Mouse (Mus musculus): ENCODE data around the gene Dpp7. TPM values are rescaled to one million over a fixed set of nuclear protein-coding genes. Genes with fewer than 3 reads are reported as not detected.

Gene Dpp7
- 13.1 and 14.8 TPM in 2 replicates for polyA plus RNA-seq (2015; fragmentation: Nextera tagmentation; extraction: Ambion mirVana)

DNA sequence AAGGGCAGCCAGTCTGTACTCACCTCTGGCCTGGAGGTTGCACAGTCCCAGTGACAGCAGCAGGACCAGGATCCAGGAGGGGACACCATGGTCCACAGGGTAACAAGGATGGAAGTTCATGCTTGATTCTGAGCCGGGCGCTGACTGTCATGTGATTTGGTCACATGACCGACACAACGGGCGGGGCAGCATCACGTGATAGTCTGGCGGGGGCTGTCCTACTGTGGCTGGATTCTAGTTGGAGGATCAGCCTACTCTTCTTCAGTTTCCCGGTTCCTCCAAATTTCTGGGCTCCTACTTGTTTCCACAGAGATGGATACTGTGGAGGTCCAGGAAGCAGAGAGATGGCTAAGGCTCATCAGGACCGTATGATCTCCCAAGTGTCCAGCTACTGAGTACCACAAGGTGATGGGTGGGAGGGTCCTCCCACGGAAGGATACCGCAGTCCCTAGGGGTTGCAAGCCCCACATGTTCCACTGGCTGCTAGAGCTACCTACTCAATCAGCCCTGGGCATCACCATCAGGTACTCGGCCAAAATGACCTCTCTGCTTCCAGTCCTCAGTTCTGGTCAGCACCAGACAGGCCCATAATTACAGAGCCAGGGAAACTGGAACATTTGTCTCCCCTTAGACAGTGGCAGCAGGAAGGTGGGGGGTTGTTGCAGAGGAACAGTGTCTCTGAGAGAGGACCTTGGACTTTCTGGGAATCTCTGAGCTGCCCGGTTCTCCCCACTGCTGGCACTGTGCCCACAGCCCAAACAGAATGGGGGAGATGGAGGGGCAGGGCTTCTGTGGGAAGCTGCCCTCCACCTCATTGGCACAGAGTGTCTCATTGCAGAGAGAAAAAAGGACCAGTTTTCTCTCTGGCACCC lies at the start of gene Dpp7:
Gene Dpp7 (minus strand): TSS at position 152 of the 872 bp plus-strand sequence.

DNA sequence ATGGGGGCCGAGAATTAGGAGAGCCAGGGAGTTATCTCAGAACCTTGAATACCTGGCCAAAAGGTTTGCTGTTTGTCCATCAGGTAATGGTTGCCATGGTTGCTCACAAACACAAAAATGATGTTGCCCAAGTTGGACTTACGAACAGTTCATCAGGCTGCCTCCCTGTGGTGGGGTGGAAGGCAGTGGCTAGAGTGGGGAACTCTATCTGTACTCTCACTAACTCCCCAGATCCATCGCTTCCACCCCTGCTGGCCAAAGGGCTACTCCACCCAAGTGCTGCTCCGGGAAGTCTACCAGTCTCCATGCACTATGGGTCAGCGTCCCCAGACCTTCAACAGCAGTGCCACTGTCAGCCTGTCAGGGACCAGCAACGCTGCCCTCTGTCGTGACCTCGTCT lies 42.9 kb upstream of the Dpp7 start, which contains the start of gene Npdc1:
Gene Npdc1 (plus strand): TSS at position 301 of the 400 bp plus-strand sequence.

DNA sequence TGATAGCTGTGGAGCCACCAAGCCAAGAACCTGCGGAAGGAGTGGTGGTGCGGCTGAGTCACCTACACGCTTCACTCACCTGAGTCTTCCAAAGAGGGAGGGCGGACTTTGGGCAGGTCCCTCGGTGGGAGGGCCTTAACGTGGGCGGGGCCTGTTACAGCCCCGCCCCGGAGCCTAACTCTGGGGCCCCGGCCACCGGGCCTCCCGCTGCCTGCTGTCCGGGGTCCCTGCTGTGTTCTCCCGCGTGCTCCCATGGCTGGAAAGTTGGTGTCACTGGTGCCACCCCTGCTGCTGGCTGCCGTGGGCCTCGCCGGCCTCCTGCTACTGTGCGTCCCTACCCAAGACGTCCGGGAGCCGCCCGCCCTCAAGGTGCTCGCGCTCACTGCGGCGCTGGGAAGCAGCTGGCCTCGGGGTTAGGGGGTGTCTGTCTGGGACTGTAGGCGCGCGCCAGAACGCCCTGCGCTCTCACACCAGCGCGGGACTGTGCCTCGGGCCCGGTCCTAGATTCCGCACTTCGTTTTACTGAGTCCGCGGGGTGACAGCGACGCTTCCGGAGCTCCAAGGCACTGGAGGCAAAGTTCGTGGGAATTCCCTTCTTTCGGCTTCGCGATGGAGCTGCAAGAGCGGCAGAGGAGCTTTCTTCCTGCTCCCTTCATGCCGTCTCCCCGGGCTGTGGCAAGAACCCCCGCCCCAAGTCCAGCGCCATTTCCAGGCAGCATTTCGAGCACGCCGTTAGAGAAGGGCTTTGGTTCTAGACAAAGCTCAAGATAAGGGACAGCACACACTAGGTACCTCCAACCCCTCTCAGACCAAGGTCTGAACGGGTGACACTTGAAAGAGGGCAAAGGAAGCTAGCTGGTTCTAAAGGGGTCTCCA lies 39.8 kb upstream of the Dpp7 start, which contains the start of gene Entpd2:
Gene Entpd2 (plus strand): TSS at position 154 of the 876 bp plus-strand sequence.

DNA sequence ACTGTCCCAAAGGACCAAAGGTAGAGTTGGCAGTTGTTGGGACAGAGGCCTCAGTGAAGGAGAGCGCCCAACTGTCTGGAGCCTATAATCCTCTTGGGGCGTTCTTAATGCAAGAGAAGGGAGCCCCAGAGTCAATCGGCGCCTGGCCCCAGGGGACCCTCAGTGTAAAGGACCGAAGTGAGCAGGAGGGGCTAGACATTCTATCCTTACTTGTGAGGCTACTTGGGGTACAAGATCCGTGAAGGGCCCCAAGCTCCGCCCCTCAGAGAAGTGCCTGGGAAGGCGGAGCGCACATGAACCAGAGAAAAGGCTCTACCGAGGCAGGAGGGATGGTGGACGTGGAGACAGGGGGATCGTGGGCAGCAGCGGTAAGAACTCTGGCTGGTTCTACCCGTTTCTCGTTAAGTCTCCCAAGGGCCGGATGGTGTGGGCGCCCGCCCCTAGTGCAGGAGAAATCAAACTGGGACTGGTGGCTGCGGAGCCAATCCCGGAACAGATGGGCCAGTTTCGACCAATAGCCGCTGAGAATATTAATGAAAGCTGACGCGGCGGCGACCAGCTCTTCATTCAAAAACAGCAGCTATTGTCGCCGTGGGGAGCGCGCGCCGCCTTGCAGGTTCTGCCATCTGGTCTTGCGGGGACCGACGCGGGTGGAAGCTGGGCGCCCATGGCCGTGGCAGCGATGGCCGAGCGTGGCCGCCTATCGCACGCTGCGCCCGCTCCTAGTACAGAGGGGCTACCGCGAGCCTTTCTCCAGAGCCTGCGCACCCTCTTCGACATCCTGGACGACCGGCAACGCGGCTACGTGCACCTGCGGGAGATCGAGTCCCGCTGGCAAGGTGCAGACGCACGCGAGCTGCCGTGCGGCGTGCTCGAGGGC lies 15.8 kb upstream of the Dpp7 start, which contains the start of gene Sapcd2:
Gene Sapcd2 (plus strand): TSS at position 558 of the 880 bp plus-strand sequence.

DNA sequence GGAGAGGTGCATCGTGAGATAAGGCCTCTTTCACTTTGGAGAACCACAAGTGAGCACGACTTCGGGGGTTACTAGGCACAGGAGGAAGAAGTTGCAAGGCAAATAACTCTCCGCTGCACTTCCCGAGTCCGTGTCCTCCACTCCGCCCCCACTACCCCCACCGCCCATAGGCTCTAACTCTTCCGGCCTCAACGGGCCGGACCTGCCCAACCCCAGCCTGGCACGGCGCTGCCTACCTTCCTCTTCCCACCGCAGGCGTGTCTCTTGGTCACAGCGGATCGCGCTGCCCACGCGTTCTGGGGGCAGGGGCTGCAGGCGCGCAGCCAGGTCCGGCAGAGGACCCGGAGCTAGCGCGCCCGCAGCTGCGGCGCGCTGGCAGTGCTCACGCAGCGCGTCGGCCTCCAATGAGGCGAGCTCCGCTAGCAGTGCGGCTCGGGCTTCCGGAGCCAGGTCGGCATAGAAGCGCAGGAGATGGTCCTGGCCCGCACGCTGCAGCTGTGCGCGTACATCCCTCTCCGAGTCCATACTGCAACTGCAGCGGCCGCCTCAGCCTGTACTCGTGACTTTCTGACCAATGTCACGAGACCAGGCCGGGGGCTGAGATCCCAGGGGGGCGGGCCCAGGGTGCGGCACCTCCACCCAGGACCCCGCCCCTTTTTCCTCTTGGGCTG lies 9.1 kb upstream of the Dpp7 start, which contains the start of gene Uap1l1:
Gene Uap1l1 (minus strand): TSS at position 592 of the 671 bp plus-strand sequence.

DNA sequence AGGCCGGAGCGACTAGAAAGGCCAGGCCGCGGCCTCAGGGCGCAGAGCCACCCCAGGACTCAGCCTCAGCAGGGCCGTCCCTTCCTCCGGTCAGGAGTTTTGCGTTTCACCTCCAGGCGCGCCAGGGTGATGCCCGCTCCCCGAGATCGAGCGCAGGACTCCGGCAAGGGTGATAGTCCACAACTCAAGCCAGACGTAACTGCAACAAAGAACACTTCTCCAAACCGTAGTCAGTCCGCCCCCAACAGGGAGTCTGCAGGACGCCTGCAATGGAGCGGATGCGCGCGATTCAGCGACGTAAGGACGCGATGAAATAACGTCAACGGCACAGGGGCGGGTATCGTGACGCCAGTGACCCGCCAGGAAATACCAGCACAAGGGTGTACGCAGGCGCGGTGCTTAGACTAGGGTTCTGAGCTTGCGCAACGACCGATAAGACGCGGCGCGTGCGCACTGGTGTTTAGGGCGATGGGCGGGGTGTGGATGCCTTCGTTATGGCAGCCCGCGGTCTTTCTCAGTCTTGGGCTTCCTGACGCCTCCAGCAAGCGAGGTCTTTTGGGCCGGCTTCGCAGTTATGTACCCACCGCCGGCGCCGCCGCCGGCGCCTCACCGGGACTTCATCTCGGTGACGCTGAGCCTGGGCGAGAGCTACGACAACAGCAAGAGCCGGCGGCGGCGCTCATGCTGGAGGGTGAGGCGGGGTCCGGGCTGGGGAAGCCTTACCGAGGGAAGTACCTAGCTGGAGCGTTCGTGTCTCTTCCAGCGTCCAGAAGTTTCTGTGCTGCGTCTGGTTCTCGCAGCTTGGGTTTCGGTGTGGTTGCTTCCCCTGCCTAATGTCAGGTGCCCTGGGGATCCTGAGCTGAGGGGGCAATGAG lies 23.6 kb downstream of the Dpp7 start, which contains the start of gene Man1b1:
Gene Man1b1 (plus strand): TSS at position 53 of the 875 bp plus-strand sequence.

DNA sequence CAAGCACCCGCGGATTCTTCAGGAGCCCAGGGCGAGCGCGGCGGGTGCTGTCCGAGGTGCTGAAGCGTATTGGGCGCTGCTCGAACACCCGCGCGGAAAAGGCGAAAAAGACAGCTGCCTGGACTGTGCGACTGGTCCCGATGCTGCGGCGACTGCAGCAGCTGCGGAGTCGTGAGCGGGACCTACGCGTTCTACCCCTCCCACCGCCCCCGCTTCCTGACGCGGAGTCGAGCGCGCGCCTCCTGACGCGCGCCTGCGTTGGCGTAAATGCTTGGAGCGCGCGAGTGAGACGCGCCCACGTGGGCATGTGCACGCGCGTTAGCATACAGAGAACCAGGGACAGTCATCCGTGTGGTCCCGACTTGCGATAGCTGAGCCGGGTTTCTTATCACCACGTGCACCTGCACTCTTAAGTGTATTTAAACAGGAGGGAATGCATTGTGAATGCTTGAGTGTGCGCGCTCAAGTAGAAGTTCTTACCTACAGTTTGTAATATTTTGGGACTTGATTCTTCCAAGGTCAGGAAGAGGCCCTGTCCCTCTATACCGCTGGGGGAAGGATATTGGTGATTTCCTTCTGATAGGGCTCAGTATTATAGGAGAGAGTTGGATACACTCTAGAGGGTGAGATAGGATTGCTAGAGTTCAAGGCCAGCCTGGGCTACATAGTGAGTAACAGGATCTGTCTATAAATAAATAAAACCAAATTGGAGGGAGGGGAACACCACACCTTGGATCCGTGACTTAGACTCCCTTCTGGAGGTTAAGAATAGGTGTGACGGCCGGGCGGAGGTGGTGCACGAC lies 37.0 kb downstream of the Dpp7 start, which contains the start of gene Grin1:
Gene Grin1 (minus strand): TSS at position 217 of the 803 bp plus-strand sequence.

Other genes starting within 250 kb of the Dpp7 start
- 11.0 and 13.9 TPM in 2 replicates for gene Nrarp, start 175.6 kb downstream of the Dpp7 start, polyA plus RNA-seq (2015; fragmentation: Nextera tagmentation; extraction: Ambion mirVana)
- gene Tor4a, start 159.5 kb downstream of the Dpp7 start, polyA plus RNA-seq (2015; fragmentation: Nextera tagmentation; extraction: Ambion mirVana) = 11.9 and 14.0 TPM in 2 replicates
- gene Nelfb, start 144.9 kb downstream of the Dpp7 start, polyA plus RNA-seq (2015; fragmentation: Nextera tagmentation; extraction: Ambion mirVana) = 52.2 and 57.0 TPM in 2 replicates
- gene Stpg3, start 141.7 kb downstream of the Dpp7 start, polyA plus RNA-seq (2015; fragmentation: Nextera tagmentation; extraction: Ambion mirVana) = not detected in 2 replicates
- not detected in 2 replicates for gene Fam166a, start 137.6 kb downstream of the Dpp7 start, polyA plus RNA-seq (2015; fragmentation: Nextera tagmentation; extraction: Ambion mirVana)
- gene Tubb4b, start 131.7 kb downstream of the Dpp7 start, polyA plus RNA-seq (2015; fragmentation: Nextera tagmentation; extraction: Ambion mirVana) = 397 and 469 TPM in 2 replicates
- not detected in 2 replicates for gene Slc34a3, start 122.0 kb downstream of the Dpp7 start, polyA plus RNA-seq (2015; fragmentation: Nextera tagmentation; extraction: Ambion mirVana)
- gene Rnf224, start 119.6 kb downstream of the Dpp7 start, polyA plus RNA-seq (2015; fragmentation: Nextera tagmentation; extraction: Ambion mirVana) = 0.10 TPM in 1 of 2 replicates, not detected in the other
- 6.1 and 6.2 TPM in 2 replicates for gene Rnf208, start 114.1 kb downstream of the Dpp7 start, polyA plus RNA-seq (2015; fragmentation: Nextera tagmentation; extraction: Ambion mirVana)
- gene Cysrt1, start 113.9 kb downstream of the Dpp7 start, polyA plus RNA-seq (2015; fragmentation: Nextera tagmentation; extraction: Ambion mirVana) = 10.0 and 10.6 TPM in 2 replicates
- gene AL732309.1, start 109.5 kb downstream of the Dpp7 start, polyA plus RNA-seq (2015; fragmentation: Nextera tagmentation; extraction: Ambion mirVana) = 7.6 and 8.0 TPM in 2 replicates
- 35.6 and 37.6 TPM in 2 replicates for gene Tmem203, start 100.9 kb downstream of the Dpp7 start, polyA plus RNA-seq (2015; fragmentation: Nextera tagmentation; extraction: Ambion mirVana)
- 6.5 and 7.2 TPM in 2 replicates for gene Tprn, start 93.7 kb downstream of the Dpp7 start, polyA plus RNA-seq (2015; fragmentation: Nextera tagmentation; extraction: Ambion mirVana)
- gene Ssna1, start 83.9 kb downstream of the Dpp7 start, polyA plus RNA-seq (2015; fragmentation: Nextera tagmentation; extraction: Ambion mirVana) = 137 and 141 TPM in 2 replicates
- gene Anapc2, start 83.9 kb downstream of the Dpp7 start, polyA plus RNA-seq (2015; fragmentation: Nextera tagmentation; extraction: Ambion mirVana) = 88.7 and 91.4 TPM in 2 replicates
- gene Tmem210, start 68.2 kb downstream of the Dpp7 start, polyA plus RNA-seq (2015; fragmentation: Nextera tagmentation; extraction: Ambion mirVana) = not detected in 2 replicates
- 0.97 and 0.98 TPM in 2 replicates for gene Lrrc26, start 66.4 kb downstream of the Dpp7 start, polyA plus RNA-seq (2015; fragmentation: Nextera tagmentation; extraction: Ambion mirVana)
- gene Grin1, start 37.2 kb downstream of the Dpp7 start, polyA plus RNA-seq (2015; fragmentation: Nextera tagmentation; extraction: Ambion mirVana) = 2.3 and 3.2 TPM in 2 replicates
- 32.5 and 37.0 TPM in 2 replicates for gene Man1b1, start 24.0 kb downstream of the Dpp7 start, polyA plus RNA-seq (2015; fragmentation: Nextera tagmentation; extraction: Ambion mirVana)
- 34.1 and 37.0 TPM in 2 replicates for gene Uap1l1, start 9.3 kb upstream of the Dpp7 start, polyA plus RNA-seq (2015; fragmentation: Nextera tagmentation; extraction: Ambion mirVana)
- 5.6 and 5.9 TPM in 2 replicates for gene Sapcd2, start 16.0 kb upstream of the Dpp7 start, polyA plus RNA-seq (2015; fragmentation: Nextera tagmentation; extraction: Ambion mirVana)
- 38.2 and 39.1 TPM in 2 replicates for gene Entpd2, start 39.5 kb upstream of the Dpp7 start, polyA plus RNA-seq (2015; fragmentation: Nextera tagmentation; extraction: Ambion mirVana)
- 58.9 and 59.9 TPM in 2 replicates for gene Npdc1, start 43.0 kb upstream of the Dpp7 start, polyA plus RNA-seq (2015; fragmentation: Nextera tagmentation; extraction: Ambion mirVana)
- 0.08 TPM in 1 of 2 replicates, not detected in the other for gene Fut7, start 66.9 kb upstream of the Dpp7 start, polyA plus RNA-seq (2015; fragmentation: Nextera tagmentation; extraction: Ambion mirVana)
- 1.5 and 1.6 TPM in 2 replicates for gene Abca2, start 72.3 kb upstream of the Dpp7 start, polyA plus RNA-seq (2015; fragmentation: Nextera tagmentation; extraction: Ambion mirVana)
- gene Clic3, start 100.5 kb upstream of the Dpp7 start, polyA plus RNA-seq (2015; fragmentation: Nextera tagmentation; extraction: Ambion mirVana) = 10.4 and 12.0 TPM in 2 replicates
- gene Paxx, start 104.7 kb upstream of the Dpp7 start, polyA plus RNA-seq (2015; fragmentation: Nextera tagmentation; extraction: Ambion mirVana) = 34.9 and 35.2 TPM in 2 replicates
- gene Ptgds, start 113.7 kb upstream of the Dpp7 start, polyA plus RNA-seq (2015; fragmentation: Nextera tagmentation; extraction: Ambion mirVana) = 0.47 and 0.68 TPM in 2 replicates
- gene Lcn12, start 137.6 kb upstream of the Dpp7 start, polyA plus RNA-seq (2015; fragmentation: Nextera tagmentation; extraction: Ambion mirVana) = not detected in 2 replicates
- gene Fbxw5, start 144.4 kb upstream of the Dpp7 start, polyA plus RNA-seq (2015; fragmentation: Nextera tagmentation; extraction: Ambion mirVana) = 68.9 and 70.0 TPM in 2 replicates
- gene C8g, start 145.4 kb upstream of the Dpp7 start, polyA plus RNA-seq (2015; fragmentation: Nextera tagmentation; extraction: Ambion mirVana) = 1.8 and 3.6 TPM in 2 replicates
- 15.1 and 15.8 TPM in 2 replicates for gene Traf2, start 190.6 kb upstream of the Dpp7 start, polyA plus RNA-seq (2015; fragmentation: Nextera tagmentation; extraction: Ambion mirVana)
- gene Edf1, start 201.5 kb upstream of the Dpp7 start, polyA plus RNA-seq (2015; fragmentation: Nextera tagmentation; extraction: Ambion mirVana) = 285 and 297 TPM in 2 replicates
- gene Mamdc4, start 218.5 kb upstream of the Dpp7 start, polyA plus RNA-seq (2015; fragmentation: Nextera tagmentation; extraction: Ambion mirVana) = 0.19 and 1.1 TPM in 2 replicates
- gene Phpt1, start 218.9 kb upstream of the Dpp7 start, polyA plus RNA-seq (2015; fragmentation: Nextera tagmentation; extraction: Ambion mirVana) = 78.4 and 95.7 TPM in 2 replicates
- 0.05 TPM in 1 of 2 replicates, not detected in the other for gene Ajm1, start 225.4 kb upstream of the Dpp7 start, polyA plus RNA-seq (2015; fragmentation: Nextera tagmentation; extraction: Ambion mirVana)